In the genomic region with DNA sequence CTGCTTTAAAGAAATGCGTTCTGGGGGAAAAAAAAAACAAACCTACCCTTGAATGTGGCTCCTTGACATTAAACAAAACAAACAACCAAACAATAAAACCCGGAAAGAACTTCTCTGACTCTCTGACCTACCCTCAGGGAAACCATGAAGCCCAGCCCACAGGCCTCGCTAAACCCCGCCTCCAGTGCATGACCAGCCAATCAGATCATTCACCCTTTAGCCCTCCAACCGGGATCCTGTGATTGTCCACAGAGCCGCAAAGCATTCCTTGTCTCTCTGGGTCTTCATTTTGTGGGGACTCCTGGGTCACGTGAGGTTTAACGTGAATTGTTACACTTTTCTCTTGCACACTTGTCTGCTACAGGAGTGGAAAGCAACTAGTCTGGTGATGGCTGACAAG, we compare ENCODE assay signal across 8 mouse cellular contexts. TPM values are rescaled to one million over a fixed set of nuclear protein-coding genes. Genes with fewer than 3 reads are reported as not detected.
DNase-seq lines count a peak whose midpoint lies in the region; ATAC-seq and TF ChIP-seq lines count a peak whose summit lies in the region.

No protein-coding gene starts in this region.

- H3K27me3 ChIP-seq in hindbrain, embryonic 11.5 days (ENCODE audit: control insufficient read depth, insufficient read depth, low read length), result no peaks in the 10 kb centered on the region
- no peaks in the 10 kb centered on the region for H3K27me3 ChIP-seq in hindbrain, postnatal 0 days (ENCODE audit: insufficient read depth, low read length)

- peak; percentile 59 for DNase-seq in hindbrain, embryonic 11.5 days (ENCODE audit: low spot score)
- no peak for DNase-seq in hindbrain, postnatal 0 days (ENCODE audit: low spot score)
- peak; percentile 24 for DNase-seq in brain, embryonic 14.5 days (ENCODE audit: low read depth)
- DNase-seq in kidney, adult 18-20 months, result peak; percentile 47
- DNase-seq in lung, postnatal 25 days (ENCODE audit: low spot score), result peak; percentile 44
- DNase-seq in urinary bladder, postnatal 25 days (ENCODE audit: low spot score), result no peak
- no peak for DNase-seq in left cerebral cortex, postnatal 25 days (ENCODE audit: low spot score in 2 of 2)

- H3K9me3 ChIP-seq in hindbrain, embryonic 11.5 days (ENCODE audit: control insufficient read depth, low read length), result no peaks in the 10 kb centered on the region
- H3K9me3 ChIP-seq in hindbrain, postnatal 0 days (ENCODE audit: low read length), result no peaks in the 10 kb centered on the region

- intact Hi-C loops in left cerebral cortex, postnatal 25 days (cut with DNase I), result no loop called here

- H3K9ac ChIP-seq in hindbrain, embryonic 11.5 days (ENCODE audit: low read depth, low read length), result no peak overlapping the region; the same call in 1 of the 2 replicates
- no peak overlapping the region for H3K9ac ChIP-seq in hindbrain, postnatal 0 days (replicated peaks; ENCODE audit: low read length)

- 33% methylated on average over 8 of the region's 8 CpGs for WGBS in hindbrain, embryonic 11.5 days
- 29% methylated on average over 8 of the region's 8 CpGs for WGBS in hindbrain, postnatal 0 days

- H3K4me1 ChIP-seq in hindbrain, embryonic 11.5 days (replicated peaks; ENCODE audit: control insufficient read depth, insufficient read depth, low read length), result no peaks in the 10 kb centered on the region
- H3K4me1 ChIP-seq in hindbrain, postnatal 0 days (ENCODE audit: insufficient read depth, low read length), result no peaks in the 10 kb centered on the region

- no peak for TF ChIP-seq CTCF in hindbrain, postnatal 0 days (IDR thresholded peaks at IDR 0.05; ENCODE audit: low read depth)
- no peak for TF ChIP-seq CTCF in brain, embryonic 14.5 days (IDR thresholded peaks at IDR 0.05; ENCODE audit: borderline replicate concordance, extremely low read depth, insufficient read depth, insufficient read length)

- no peak overlapping the region for H3K4me3 ChIP-seq in hindbrain, embryonic 11.5 days (ENCODE audit: low read depth, low read length)
- H3K4me3 ChIP-seq in hindbrain, postnatal 0 days (ENCODE audit: low read length), result no peak overlapping the region

- no peak overlapping the region for H3K27ac ChIP-seq in hindbrain, embryonic 11.5 days (ENCODE audit: low read depth, low read length)
- H3K27ac ChIP-seq in hindbrain, postnatal 0 days, result no peak overlapping the region

- H3K4me2 ChIP-seq in hindbrain, embryonic 11.5 days (replicated peaks; ENCODE audit: low read depth, low read length), result no peak overlapping the region; the same call in 1 of the 2 replicates
- no peak overlapping the region for H3K4me2 ChIP-seq in hindbrain, postnatal 0 days (ENCODE audit: low read depth, low read length)

- no peaks in the 10 kb centered on the region for H3K36me3 ChIP-seq in hindbrain, embryonic 11.5 days (ENCODE audit: control insufficient read depth, insufficient read depth, low read length)
- no peaks in the 10 kb centered on the region for H3K36me3 ChIP-seq in hindbrain, postnatal 0 days (ENCODE audit: insufficient read depth, low read length)

- no peak for ATAC-seq in hindbrain, embryonic 11.5 days (ENCODE audit: low FRiP score)
- no peak for ATAC-seq in hindbrain, postnatal 0 days
- ATAC-seq in frontal cortex, adult (ENCODE audit: low TSS enrichment), result no peak

- no peak for TF ChIP-seq POLR2A in brain, embryonic 14.5 days (IDR thresholded peaks at IDR 0.05; ENCODE audit: borderline replicate concordance, extremely low read depth, insufficient read depth, insufficient read length, poor library complexity, severe bottlenecking)

RNA-seq across cellular contexts. Expression of a gene that starts 37.8 kb away (rescaled TPM):
- polyA plus RNA-seq in hindbrain, embryonic 11.5 days (2014; fragmentation: Nextera tagmentation; extraction: Ambion mirVana), result 112 and 127 TPM in 2 replicates
- 61.8 and 69.5 TPM in 2 replicates for total RNA-seq in hindbrain, postnatal 0 days (2014; rRNA removed)
- polyA plus RNA-seq in hindbrain, postnatal 0 days (2015; fragmentation: Nextera tagmentation; extraction: Ambion mirVana), result 64.6 and 65.9 TPM in 2 replicates
- polyA plus RNA-seq in brain, embryonic 14.5 days (2012; rRNA removed), result 80.2 and 81.0 TPM in 2 replicates
- 10 to 100 TPM; 35.3 to 42.8 TPM for total RNA-seq in left cerebral cortex, postnatal 25 days (2021)

Comparison
In these comparisons a context has a peak if more than half of its experiments do, and no peak if none do; other contexts are left out.
1. DNase-seq: peak in hindbrain, embryonic 11.5 days (single experiment), brain, embryonic 14.5 days (single experiment), kidney, adult 18-20 months (single experiment) and lung, postnatal 25 days (single experiment); none in hindbrain, postnatal 0 days (single experiment), urinary bladder, postnatal 25 days (single experiment) and left cerebral cortex, postnatal 25 days (0 of 2).